Mouse (Mus musculus): ENCODE measurements around the gene Fam172a.
A peak's percentile ranks its signal among the peaks of the same experiment; 100 is the strongest.

Gene Fam172a

DNA sequence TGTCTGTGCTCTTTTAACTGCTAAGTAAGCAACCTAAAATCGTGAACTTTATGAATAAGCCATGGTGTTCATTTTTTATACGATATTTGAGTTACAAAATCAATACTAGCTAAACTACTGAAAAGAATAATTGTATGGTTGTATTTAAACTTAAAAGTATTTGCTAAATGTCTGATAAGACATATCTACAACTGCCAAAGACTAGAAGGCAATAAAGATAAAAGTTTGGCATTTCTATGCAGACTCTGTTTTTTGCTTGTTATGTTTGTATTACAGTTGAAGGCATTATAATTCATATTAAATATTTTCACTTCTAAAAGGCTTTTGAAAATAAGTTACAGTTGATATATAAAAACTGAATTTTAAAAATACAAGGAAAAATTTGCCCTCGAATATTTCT, 274.4 kb downstream of the Fam172a start:
- DNase-seq: no peak

DNA sequence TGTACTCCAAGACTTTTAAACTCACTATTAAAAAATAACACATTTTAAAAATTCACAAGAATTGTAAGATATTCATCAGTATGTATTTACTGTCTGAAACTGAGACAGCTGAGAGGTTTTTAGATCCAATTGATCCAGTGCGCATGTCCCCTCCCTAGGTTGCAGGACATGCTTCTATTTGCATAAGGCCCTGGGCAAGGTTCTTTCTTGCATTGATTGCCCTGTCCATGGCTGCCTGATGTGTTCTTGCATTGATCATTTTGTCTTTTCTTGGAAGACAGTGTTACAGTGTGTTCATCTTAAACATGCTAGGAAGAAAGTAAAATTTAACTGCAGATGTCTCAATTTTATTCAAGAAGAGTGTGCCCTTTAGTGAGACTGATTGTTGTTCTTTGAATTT, 275.3 kb downstream of the Fam172a start:
- no peak for DNase-seq

DNA sequence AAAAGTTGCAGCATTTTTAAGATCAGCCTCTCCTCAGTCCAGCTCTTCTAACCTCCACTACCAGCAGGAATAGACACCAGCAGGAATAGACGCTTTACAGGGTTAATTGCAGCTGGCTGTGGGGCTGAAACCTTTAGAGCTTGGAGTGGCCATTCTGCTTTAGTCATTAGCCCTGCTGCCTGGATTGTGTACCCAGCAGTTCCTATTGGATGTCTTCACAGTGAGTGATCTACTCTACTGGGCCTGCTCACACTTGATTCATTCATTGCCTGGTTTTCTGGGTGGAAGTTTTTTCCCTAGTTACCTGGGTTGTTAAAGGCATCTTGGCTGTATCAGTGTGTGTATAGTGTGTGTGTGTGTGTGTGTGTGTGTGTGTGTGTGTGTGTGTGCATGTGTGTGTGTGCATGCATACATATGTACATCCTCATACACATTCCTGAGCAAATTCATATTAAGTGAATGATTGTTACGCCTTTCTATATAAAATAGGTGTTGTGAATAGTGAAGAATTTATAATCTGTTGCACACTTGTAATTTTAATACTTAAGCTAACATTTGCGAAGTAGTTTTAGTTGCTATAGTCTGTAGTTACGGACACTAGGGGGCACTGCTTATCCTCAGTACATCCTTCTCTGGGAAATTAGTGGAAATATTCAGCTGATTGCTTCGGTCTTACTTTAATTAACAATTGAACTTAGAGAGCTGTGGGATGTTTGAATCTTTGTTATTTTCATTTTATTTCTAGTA, 280.4 kb downstream of the Fam172a start:
- DNase-seq: peak in 1 of 2 experiments; percentile 77

DNA sequence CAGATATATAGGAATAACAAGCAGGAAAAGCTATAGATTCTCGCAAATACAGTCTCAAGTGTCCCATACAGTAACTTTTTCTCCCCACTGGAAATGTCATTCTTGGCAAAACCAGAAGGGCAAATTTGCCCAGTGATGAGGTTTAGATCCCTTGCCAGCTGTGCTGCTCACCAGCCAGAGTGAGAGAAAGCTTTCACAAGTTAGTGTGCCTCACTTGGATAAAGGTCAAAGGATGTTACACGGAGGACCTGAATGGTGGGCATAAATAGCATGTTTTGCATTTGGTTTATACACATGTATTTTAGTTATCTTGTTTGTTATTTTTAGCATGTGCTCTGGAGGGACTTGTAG, 281.0 kb downstream of the Fam172a start:
- no peak for DNase-seq

DNA sequence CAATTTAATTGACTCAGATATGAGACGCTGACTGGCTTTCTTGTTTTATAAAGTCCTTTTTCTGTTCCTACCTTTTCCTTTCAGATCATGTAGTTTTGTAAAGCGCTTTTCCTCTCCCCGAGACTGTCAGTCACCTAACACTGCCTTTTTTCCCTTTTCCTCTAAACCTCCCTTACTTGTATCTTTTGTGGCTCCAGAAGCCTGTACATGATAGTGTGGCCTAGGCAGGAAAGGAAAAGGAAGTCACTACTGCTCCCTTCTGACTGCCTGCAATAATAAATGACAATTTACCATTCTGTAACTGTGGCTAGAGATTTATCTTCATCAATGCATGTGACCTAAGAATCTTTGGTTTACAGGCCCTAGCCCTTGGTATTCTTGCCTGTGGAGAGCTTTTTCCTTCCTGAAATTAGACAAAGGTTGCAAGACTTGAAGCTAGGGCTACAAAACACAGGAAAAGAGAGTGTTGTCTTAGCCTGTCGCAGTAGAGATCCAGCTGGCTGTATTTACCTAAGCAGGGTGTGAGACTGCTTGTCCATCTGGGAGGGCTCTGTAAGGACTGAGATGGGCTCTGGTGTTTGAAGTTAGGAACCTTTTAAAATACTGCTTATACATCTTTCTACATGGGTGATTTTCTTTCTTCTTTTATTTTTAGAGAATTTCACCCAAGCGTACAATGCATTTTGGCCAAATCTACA, 289.5 kb downstream of the Fam172a start:
- no peak for DNase-seq

DNA sequence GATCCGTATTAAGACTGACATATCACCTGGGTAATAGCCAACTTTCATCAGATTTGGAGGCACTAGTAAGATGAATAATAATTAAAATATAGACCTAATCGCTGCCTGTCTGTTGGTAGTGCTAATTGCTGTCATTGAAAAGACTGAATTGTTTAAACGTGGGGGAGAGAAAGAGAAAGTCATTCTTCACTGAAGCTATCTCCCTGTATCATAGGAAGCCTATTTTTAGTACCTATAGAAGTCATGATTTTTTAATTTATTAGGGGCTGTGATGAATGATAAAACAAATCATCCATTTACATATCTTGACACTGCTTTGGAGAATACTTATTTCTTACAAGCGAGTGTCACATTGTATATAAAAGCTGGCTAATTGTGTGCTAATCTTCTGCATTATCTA, 302.8 kb downstream of the Fam172a start:
- DNase-seq: no peak

DNA sequence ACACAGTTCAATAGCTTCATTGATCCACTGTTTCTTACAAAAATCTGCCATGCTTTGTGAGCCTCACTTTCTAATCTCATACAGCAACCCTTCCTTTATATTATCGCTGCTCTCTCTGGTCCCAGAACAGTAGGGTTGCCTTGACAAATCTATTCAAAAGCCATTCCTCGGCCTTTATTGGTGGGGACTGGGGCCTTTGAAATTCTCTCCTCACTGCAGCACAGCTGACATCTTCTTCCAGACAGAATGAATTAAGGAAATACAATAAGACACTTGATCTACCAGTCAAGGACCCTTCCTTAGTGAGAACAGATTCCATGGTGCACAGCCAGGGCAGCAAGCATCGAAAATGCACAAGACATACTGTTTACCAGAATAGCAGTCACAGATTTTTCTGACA, 303.5 kb downstream of the Fam172a start:
- DNase-seq: no peak

DNA sequence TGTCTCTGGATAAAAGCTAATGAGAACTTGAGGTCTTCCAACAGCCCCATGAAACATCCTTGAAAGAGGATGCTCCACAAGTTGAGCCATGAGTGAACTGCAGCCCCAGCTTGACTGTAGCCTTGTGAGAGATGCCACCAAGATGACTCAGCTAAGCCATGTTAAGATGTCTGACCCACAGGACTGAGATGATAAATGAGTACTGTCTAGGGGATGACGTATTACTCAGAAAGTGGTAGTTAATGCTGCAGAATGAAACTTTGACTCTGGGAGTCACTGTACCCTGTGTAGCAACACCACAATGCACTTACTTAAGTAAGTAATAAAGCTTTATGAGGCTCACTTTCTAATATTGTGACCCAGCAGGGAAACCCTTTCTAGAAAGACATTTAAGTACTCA, 308.3 kb downstream of the Fam172a start:
- no peak for DNase-seq

DNA sequence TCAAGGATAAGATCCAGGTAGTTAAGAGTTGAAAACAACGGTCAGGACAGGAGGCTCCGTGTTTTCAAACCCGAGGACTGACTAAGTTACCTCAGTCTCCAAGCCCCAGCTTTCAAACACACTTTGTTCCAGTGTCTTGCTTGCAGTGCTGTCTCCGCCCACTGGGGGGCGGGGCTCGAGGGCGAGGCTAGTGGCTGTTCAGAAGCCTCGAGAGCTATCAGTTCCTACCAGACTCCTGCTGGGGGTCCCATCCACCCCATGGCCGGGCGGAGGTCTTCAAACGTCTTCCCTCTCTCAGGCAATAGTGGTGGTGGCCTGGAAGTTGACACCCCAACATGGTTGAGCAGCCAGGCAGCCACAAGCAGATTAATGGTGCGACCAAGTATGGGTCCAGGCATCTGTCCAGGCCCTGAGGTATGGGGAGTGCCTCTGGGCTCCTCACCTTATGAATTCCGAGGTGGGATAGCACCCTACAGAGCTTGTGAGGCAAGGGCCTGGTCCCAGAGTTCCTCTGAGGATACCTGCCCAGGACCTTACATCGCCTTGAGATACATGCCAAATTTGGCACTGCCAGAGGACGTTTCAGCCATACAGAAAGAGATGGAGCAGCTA, 323.0 kb downstream of the Fam172a start, which contains the start of gene Pou5f2:
TSS of gene Pou5f2 (plus strand) at position 220 of the 612 bp plus-strand sequence.
- DNase-seq: peak in 1 of 2 experiments; percentile 45

DNA sequence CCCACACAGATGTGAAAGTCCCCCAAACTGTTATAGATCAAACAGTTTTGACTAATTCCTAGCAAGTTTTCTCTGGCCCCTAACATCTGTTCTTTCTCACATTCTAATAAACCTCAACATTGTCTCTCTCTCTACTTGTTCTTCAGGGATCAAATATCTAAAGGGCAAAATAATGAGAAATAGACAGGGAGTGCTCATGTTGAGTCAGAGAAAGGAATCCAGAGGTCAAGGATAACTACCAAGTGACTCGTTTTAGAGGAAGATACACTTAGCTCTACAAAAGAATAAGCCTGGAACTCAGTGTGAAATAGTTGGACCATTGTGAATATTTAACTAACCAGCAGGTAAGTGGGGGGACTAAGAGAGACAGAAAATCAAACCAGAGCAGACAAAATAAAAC, 331.0 kb downstream of the Fam172a start:
- no peak for DNase-seq

DNA sequence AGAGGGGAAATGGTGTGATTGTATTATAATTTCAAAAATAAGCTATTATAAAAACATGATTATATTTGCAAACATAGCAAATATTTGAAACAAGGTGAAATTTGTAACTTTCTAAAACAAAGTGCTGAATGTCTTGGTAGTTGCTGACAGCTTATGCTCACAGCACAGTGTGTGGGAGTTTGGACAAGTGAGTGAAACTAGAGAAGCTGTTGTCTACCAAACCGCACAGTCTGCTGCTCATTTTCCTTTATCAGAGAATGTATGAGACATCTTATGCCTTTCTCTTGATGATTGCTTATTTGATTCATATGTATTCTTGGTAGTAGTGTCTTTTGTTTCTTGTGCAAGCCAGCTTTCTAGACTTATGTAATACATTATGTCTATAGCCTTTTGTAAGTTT, 335.4 kb downstream of the Fam172a start:
- no peak for DNase-seq

DNA sequence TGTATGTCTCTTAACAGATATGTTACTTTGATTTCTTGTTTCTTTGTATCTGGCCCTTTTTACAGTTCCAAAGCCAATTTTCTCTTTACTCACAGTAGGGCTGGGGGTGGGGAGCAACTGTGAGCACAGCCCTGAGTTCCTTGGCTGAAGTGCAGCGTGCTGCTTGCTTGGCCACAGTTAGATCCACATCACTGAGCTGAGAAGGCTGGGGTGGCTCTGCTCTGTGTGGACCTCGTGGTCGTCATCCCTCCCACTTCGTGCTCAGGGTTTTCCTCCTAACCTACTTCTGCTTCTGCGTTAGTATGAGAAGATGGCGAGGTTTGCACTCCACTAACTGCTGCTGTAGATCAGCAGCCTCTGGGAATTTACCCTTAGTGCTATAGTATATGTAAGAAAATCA, 341.4 kb downstream of the Fam172a start:
- DNase-seq: no peak

DNA sequence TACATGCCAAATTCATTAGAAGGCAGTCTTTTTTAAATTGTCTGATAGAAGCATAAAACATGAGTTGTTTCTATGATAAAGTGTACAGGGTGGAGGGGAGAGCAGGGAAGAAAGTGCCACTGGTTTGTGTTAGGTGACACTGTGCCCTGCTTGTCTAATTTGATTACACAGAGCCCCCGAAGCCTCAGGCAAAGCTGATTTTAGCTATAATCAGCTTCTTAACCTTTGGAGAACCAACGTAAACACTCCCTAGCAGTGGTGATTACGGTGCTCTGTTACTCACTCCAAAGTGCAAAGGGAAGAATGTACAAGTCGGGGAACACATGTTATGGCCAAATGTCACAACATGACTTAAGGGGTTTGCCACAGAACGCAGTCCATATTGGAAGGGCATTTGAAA, 343.3 kb downstream of the Fam172a start:
- no peak for DNase-seq

DNA sequence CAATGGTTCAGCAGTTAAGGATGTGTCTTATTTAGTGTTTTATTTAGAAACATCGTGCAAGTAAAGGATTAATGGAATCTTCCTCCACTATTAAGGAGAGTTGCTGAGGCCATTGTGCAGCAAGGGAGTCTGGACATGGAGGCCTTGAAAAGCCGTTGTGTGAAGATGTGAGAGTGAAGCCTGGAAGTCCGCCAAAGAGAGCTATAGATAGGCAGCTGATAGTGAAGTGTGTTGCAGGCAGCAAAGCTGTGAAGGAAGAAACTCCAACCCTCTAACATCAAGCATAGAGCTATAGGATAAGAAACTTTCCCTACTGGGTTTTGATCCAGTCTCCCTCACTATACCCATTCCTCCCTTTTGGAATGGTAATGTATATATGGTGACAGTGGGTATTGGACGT, 385.9 kb downstream of the Fam172a start:
- no peak for DNase-seq

DNA sequence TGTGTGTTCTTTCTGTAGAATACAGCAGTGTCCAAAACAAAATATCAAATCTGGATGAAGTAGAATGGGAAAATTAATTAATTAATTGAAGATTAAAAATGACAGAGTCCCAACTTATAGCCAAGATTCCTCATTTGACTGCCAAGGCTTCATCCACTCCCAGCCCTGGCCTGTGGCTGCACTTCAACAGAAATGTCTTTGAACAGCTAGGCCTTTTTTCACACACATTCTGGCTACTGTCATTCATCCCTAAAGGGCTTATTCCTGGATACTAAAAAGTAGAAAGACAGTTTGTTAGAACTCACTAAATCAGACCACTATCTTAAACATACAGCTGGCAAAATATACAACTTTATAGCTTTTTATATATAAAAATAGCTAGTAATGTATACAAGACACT, 388.9 kb downstream of the Fam172a start:
- no peak for DNase-seq

DNA sequence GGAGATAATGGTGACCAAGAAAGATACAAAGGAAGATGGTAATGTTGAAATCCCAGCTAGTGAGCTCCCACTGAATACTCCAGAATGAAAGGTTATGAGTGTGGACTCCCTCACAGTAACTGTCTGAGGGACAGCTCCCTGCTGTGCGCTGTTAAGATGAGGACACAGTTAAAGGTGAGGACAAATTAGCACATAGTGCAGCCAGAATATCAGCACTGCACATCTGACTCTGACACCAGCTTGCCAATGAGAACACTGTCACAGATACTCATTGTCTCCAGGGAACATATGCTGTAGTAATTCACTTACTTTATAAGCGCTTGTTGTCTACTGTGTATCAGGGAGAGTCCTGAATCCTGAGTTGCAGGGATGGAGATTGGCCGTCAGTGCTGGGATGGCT, 390.1 kb downstream of the Fam172a start:
- no peak for DNase-seq

DNA sequence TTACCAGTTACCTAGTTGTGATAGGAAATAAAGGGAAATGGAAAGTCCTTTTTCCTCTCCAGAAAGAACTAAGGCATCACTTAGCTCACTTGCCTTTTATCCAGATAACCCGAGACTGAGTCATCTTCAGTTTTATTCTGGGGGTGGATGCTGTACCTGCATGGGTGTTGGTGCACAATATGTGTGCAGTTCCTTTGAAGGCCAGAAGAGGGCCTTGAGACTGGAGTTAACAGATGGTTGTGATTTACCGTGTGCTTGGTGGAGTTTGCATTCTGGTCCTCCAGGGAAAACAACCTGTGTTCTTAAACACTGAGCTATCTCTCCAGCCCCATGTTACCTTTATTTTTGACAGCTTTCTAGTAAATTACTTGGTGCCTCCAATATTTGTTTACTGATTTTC, 392.5 kb downstream of the Fam172a start:
- no peak for DNase-seq

DNA sequence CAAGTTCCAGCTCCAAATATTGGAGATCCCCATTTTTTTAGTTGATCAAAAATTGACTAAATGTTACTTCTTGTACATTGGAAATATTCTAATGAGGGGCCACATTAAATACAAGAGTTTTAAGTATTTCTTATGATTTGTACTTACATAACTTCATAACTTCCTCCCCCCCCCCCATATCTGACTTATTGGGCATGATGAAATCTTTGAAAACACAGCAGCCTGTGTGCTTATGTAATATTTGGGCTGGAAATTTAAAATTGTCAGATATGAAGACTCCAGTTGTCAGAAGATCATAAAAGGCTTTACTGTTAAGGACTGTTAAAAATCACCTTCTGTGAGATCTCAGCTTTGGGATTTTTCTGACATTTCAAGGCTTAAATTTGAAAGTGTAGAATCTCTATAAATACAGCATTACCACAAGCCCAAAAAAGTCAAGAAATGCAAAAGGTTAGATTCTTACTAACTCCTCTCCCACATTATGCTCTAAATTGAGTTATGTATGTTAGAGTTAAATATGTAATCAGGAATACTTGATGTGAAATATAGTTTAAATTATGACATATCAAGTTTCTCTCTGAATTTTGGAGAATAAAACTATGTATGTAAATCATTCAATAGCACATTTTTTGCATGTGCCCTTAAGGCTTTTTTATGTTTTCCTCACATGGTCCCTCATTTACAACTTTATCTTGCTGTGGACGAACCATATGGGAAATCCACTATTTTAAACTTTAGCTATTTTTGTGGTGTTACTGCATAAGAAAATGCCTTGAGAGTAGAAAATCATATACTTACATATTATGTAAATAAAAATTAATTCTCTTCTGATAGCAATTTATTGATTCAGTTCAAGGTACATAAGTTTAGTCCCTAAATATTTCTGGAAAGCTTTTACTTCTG, 393.5 kb downstream of the Fam172a start:
- no peak for DNase-seq

DNA sequence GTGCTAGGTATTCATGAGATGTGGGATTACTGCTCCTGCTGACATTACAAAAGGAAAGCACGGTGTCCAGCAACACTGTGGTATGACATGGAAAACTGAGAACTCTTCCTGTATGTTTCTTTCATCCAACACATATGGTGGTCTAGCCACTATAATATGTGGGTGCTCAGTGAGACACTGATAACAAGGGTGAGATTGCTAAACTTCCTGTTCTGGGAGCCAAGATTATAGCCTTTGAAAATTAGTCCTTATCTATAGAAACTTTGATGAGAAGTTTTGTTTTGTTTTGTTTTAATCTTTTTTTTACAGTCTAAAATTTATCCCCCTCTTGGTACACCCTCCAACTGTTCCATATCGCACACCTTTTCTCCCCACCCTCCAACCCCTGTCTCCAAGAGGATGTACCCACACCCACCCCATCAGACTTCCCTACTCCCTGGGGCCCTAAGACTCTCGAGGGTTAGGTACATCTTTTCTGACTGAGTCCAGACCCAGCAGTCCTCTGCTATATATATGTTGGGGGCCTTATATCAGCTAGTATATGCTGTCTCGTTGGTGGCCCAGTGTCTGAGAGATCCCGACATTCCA, 397.1 kb downstream of the Fam172a start:
- no peak for DNase-seq

DNA sequence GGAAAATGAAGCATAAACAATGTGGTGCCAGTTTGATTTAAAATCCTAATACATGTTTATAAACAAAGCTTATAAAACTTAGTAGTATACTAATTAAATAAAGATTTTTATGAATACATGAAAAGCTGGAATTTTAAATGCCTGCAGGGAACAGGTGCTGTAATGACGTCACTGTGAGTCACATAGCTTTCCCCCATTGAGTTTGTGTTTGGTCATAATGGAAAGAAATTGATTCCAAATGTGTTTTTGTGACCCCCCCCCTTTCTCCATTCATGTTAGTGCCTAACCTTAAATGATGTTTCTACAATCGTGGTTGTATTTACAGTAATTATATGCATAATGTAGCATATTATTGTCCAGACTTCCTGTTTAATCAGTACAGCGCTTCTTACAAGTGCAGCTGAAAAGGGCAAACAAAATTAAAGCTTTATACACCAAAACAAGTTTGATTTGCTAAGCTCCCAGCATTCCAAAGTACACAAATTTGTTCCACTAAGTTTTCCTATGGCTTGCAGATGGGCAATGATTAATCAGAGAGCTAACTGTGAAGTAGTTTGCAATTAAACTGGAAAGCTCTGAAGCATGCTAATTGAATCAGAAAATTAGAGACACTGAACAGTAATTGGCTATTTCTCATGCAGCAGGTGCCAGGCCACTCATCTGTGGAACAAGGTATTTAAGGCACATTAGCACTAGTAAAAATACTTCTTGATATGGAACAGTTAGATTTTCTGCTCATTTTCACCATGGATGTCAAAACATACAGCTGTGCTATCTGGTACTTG, 398.1 kb downstream of the Fam172a start:
- DNase-seq: peak in 1 of 2 experiments; percentile 40

DNA sequence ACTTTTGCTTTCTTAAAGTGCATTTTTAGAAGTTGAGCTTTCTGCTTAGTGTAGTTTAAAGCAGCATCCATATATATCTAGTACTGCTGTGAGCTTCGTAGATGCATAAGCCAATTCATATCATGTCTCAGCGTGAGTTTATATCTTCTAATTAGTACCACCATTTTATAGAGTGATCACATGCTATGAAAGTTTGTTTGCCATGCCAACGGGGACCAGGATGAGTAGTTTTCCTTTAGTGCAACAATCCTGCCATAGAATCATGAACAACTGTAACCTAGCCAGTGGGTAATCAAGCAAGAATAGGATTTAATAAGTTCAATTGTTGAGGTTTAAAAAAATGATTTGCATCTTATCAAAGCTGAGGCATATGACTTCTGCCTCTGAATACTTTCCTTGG, 398.8 kb downstream of the Fam172a start:
- no peak for DNase-seq

DNA sequence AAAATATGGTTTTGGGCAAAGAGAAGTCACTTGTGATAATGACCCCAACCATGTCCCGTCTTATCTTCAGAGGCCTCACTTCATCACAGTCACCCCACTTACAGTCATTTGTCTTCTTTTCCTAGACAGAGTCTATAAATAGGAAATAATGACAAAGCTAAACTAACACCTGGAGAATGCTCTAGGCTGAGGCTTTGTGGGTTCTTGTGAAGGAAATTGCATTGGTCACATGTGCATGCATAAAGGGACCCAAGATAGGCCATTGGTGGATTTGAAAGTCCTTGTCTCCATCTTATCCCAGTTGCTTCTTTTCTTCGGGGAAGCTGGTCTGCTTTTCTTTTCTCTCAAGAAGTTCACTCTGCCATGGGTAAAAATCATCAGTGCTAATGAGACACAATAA, 400.5 kb downstream of the Fam172a start:
- DNase-seq: no peak
